Mouse (Mus musculus): ENCODE measurements at regions not wholly inside any gene's neighbourhood (a gene's known extent, or its start where the extent isn't known, plus 50 kb on each side); places are given as distances from the start of the nearest gene placed in this dataset.

DNA sequence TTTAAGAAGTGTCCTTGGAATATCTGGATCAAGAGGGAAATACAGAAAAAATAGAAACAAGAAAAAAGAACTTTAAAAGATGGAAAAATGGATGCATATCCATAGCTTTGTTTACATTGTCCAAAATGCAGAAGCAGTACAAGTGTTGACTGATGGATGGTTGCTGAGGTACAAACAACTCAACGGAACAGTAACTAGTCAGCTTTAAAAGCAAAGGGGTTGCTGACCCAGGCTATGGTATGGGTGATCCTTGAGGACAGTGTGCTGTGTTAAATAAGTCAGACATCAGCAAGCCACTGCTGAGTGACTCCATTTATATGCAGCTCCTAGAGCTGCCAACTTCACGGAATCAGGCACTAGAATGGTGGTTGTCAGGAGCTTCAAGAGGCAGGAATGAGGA is 338.9 kb upstream of the Tmc3 start:
- no peak overlapping the region for H3K4me3 ChIP-seq (ENCODE audit: insufficient read depth, low read length)
- no peaks in the 10 kb centered on the region for H3K4me1 ChIP-seq (ENCODE audit: control insufficient read depth, insufficient read depth, low read length)
- TF ChIP-seq POLR2A (IDR thresholded peaks at IDR 0.05; ENCODE audit: extremely low read depth, insufficient read depth, low read length) = no peak
- no peak for TF ChIP-seq CTCF (IDR thresholded peaks at IDR 0.05; ENCODE audit: extremely low read depth, insufficient read depth, low read length)
- no peak overlapping the region for H3K27ac ChIP-seq (ENCODE audit: insufficient read depth, low read length)

DNA sequence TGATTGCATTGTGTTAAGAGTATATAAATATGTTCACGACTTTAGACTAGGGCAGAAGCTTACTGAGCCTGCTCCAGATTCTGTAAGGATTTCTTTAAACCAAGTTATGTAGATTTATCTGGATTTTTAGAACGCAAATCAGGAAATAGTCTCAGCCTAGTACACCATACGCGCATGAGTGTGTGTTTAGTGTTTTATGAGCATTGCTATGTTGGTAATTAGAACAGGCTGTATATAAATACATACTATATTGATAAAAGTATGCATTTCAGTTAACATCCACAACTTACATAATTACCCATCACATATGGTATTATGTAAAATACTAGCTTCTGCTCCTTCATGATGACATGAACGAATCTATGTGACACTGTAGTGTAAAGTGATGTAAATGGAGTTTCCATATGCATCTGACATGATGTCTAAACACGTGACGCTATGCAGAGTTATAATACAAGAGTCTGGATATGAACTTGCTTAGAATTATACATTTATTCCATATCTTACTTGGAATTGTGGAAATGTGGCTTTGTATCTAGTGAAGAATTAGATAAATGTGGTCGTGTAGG is 332.6 kb upstream of the Tmc3 start:
- H3K27ac ChIP-seq (ENCODE audit: insufficient read depth, low read length) = no peak overlapping the region
- TF ChIP-seq POLR2A (IDR thresholded peaks at IDR 0.05; ENCODE audit: extremely low read depth, insufficient read depth, low read length) (no peak), CTCF (IDR thresholded peaks at IDR 0.05; ENCODE audit: extremely low read depth, insufficient read depth, low read length) (no peak)
- H3K4me3 ChIP-seq (ENCODE audit: insufficient read depth, low read length) = no peak overlapping the region
- H3K4me1 ChIP-seq (ENCODE audit: control insufficient read depth, insufficient read depth, low read length) = no peaks in the 10 kb centered on the region

DNA sequence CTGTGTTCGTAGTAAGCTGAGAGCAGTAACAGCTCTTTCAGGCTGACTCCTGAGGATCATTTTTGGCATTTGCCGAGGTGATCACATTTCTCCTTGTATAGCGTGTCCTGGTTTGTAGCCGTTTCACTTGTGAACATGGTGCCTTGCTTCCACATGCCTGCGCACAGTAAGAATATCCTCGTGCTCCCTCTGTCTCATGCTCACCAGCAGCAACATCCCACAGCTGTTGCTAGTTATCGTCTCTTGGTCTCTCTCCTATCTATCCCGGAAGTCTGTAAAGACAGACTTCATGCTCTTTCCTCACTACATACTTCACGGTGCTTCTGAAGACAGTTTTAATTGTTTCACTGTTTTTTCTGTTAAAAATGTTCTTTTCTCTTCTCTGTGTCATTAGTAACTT is 331.7 kb upstream of the Tmc3 start:
- Histone ChIP-seq H3K4me3 (ENCODE audit: insufficient read depth, low read length) (no peak overlapping the region), H3K27ac (ENCODE audit: insufficient read depth, low read length) (no peak overlapping the region), H3K4me1 (ENCODE audit: control insufficient read depth, insufficient read depth, low read length) (no peaks in the 10 kb centered on the region)
- TF ChIP-seq POLR2A (IDR thresholded peaks at IDR 0.05; ENCODE audit: extremely low read depth, insufficient read depth, low read length) (no peak), CTCF (IDR thresholded peaks at IDR 0.05; ENCODE audit: extremely low read depth, insufficient read depth, low read length) (no peak)

DNA sequence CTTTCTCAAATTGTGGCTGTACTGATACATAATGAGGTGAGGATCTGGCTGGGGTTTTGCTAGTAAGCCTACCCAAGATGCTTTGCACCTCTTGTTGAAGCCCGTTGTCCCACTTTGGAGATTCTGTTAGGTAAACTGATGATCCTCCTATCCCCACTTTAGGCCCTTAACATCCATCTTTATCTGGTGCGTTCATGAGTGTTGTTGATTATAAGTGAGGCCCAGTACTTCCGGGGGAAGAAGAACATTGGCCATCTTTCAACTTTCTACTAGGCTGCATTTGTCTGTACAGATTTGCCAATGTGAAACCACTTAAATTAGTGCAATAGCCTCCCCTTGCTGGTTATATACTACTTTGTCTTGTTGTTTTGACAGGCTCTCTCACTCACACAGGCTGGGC is 331.3 kb upstream of the Tmc3 start:
- H3K4me3 ChIP-seq (ENCODE audit: insufficient read depth, low read length) = no peak overlapping the region
- H3K27ac ChIP-seq (ENCODE audit: insufficient read depth, low read length) = no peak overlapping the region
- no peak for TF ChIP-seq POLR2A (IDR thresholded peaks at IDR 0.05; ENCODE audit: extremely low read depth, insufficient read depth, low read length)
- TF ChIP-seq CTCF (IDR thresholded peaks at IDR 0.05; ENCODE audit: extremely low read depth, insufficient read depth, low read length) = no peak
- H3K4me1 ChIP-seq (ENCODE audit: control insufficient read depth, insufficient read depth, low read length) = no peaks in the 10 kb centered on the region

- TF ChIP-seq CTCF (IDR thresholded peaks at IDR 0.05; ENCODE audit: extremely low read depth, insufficient read depth, low read length) = no peak
- TF ChIP-seq POLR2A (IDR thresholded peaks at IDR 0.05; ENCODE audit: extremely low read depth, insufficient read depth, low read length) = no peak
These were observed 330.3 kb upstream of the Tmc3 start for GRCm38 (mm10) chr7:83254411-83254810.

GRCm38 (mm10) chr7:83256236-83256784 is 328.4 kb upstream of the Tmc3 start:
- H3K4me3 ChIP-seq (ENCODE audit: insufficient read depth, low read length) = no peak overlapping the region
- TF ChIP-seq POLR2A (IDR thresholded peaks at IDR 0.05; ENCODE audit: extremely low read depth, insufficient read depth, low read length) = no peak
- TF ChIP-seq CTCF (IDR thresholded peaks at IDR 0.05; ENCODE audit: extremely low read depth, insufficient read depth, low read length) = no peak
- H3K27ac ChIP-seq (ENCODE audit: insufficient read depth, low read length) = no peak overlapping the region
- H3K4me1 ChIP-seq (ENCODE audit: control insufficient read depth, insufficient read depth, low read length) = no peaks in the 10 kb centered on the region

More at GRCm38 (mm10) chr7:83254411-83254810, 330.3 kb upstream of the Tmc3 start:
- H3K27ac ChIP-seq (ENCODE audit: insufficient read depth, low read length) = no peak overlapping the region
- H3K4me1 ChIP-seq (ENCODE audit: control insufficient read depth, insufficient read depth, low read length) = no peaks in the 10 kb centered on the region
- no peak overlapping the region for H3K4me3 ChIP-seq (ENCODE audit: insufficient read depth, low read length)

DNA sequence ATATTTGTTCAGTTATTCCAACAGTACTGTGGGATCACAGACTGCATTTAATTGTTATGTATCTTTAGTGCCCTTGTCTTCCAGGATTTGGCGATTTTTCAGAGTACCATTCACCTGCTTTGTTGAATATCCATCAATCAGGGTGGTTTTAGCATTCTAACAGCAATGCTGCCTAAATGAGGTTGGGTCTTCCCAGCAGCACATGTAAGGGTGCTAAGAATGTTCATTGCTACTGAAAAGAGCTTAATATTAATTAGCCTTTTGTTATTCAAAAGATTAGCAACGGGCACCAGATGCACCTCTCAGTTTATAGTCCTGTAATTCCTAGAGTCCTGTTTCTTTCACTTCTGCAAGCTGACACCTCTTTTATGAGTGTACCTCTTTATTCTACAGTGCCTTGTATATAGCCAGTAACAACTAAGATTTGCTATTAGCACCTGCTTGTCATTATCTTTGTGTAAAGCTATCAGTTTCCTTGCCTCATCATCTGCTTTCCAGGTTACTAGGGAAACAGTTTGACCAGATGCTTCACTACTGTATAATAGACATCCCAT is 326.3 kb upstream of the Tmc3 start:
- H3K4me3 ChIP-seq (ENCODE audit: insufficient read depth, low read length) = no peak overlapping the region

GRCm38 (mm10) chr7:83261489-83261888 is 323.2 kb upstream of the Tmc3 start:
- no peaks in the 10 kb centered on the region for H3K4me1 ChIP-seq (ENCODE audit: control insufficient read depth, insufficient read depth, low read length)
- H3K4me3 ChIP-seq (ENCODE audit: insufficient read depth, low read length) = no peak overlapping the region
- no peak overlapping the region for H3K27ac ChIP-seq (ENCODE audit: insufficient read depth, low read length)
- TF ChIP-seq POLR2A (IDR thresholded peaks at IDR 0.05; ENCODE audit: extremely low read depth, insufficient read depth, low read length) (no peak), CTCF (IDR thresholded peaks at IDR 0.05; ENCODE audit: extremely low read depth, insufficient read depth, low read length) (no peak)

More for the DNA sequence above, 326.3 kb upstream of the Tmc3 start:
- no peak overlapping the region for H3K27ac ChIP-seq (ENCODE audit: insufficient read depth, low read length)
- no peaks in the 10 kb centered on the region for H3K4me1 ChIP-seq (ENCODE audit: control insufficient read depth, insufficient read depth, low read length)
- no peak for TF ChIP-seq POLR2A (IDR thresholded peaks at IDR 0.05; ENCODE audit: extremely low read depth, insufficient read depth, low read length)
- TF ChIP-seq CTCF (IDR thresholded peaks at IDR 0.05; ENCODE audit: extremely low read depth, insufficient read depth, low read length) = no peak

GRCm38 (mm10) chr7:83289915-83290773 is 294.6 kb upstream of the Tmc3 start:
- TF ChIP-seq CTCF (IDR thresholded peaks at IDR 0.05; ENCODE audit: extremely low read depth, insufficient read depth, low read length) (no peak), POLR2A (IDR thresholded peaks at IDR 0.05; ENCODE audit: extremely low read depth, insufficient read depth, low read length) (no peak)
- H3K4me1 ChIP-seq (ENCODE audit: control insufficient read depth, insufficient read depth, low read length) = no peaks in the 10 kb centered on the region
- no peak overlapping the region for H3K27ac ChIP-seq (ENCODE audit: insufficient read depth, low read length)
- H3K4me3 ChIP-seq (ENCODE audit: insufficient read depth, low read length) = no peak overlapping the region
